ENCODE assay signal across 10 mouse cellular contexts in genomic region chr2:180119439-180120291, GRCm38 (mm10). TPM values are rescaled to one million over a fixed set of nuclear protein-coding genes. Genes with fewer than 3 reads are reported as not detected.
A peak's percentile ranks its signal among the peaks of the same experiment; 100 is the strongest.
DNase-seq lines count a peak whose midpoint lies in the region; ATAC-seq and TF ChIP-seq lines count a peak whose summit lies in the region.
"Had no signal": no experiment of that assay in that cellular context is flagged by ENCODE, and none has a peak within 500 bp of the region (broad histone marks: within the 10 kb centered on the region; RNA-seq: fewer than 3 reads in every experiment).

No protein-coding gene starts in this region.

- H3K4me1 ChIP-seq in cortical plate, adult 2 months (ENCODE audit: control insufficient read depth, insufficient read depth, low read length), result peaks cover 16% of the 10 kb centered on the region
- peaks cover 37% of the 10 kb centered on the region for H3K4me1 ChIP-seq in lung, embryonic 16.5 days (replicated peaks; ENCODE audit: control insufficient read depth, insufficient read depth, low read length)
- peaks cover 36% of the 10 kb centered on the region for H3K4me1 ChIP-seq in stomach, embryonic 15.5 days

- no peaks in the 10 kb centered on the region for H3K36me3 ChIP-seq in lung, embryonic 16.5 days (ENCODE audit: control insufficient read depth, insufficient read depth, low read length)
- no peaks in the 10 kb centered on the region for H3K36me3 ChIP-seq in stomach, embryonic 15.5 days

- ATAC-seq in lung, embryonic 16.5 days (ENCODE audit: low read depth), result peak; percentile 37
- ATAC-seq in stomach, embryonic 15.5 days (ENCODE audit: insufficient read depth, low FRiP score, low read depth), result no peak

- no peaks in the 10 kb centered on the region for H3K27me3 ChIP-seq in lung, embryonic 16.5 days (ENCODE audit: control insufficient read depth, insufficient read depth, low read depth, low read length)
- no peaks in the 10 kb centered on the region for H3K27me3 ChIP-seq in stomach, embryonic 15.5 days (replicated peaks)
- H3K27me3 ChIP-seq: Patski had no signal

- peak overlapping the region; percentile 75 for H3K4me3 ChIP-seq in cortical plate, adult 2 months (ENCODE audit: insufficient read depth, low read length)
- peak overlapping the region; percentile 79 for H3K4me3 ChIP-seq in lung, embryonic 16.5 days (ENCODE audit: low read length)
- peak overlapping the region; percentile 90 for H3K4me3 ChIP-seq in stomach, embryonic 15.5 days (replicated peaks)

- DNase-seq in cerebellum, adult 9-11 months, result peak; percentile 60
- DNase-seq in cerebellum, postnatal 36 days, result no peak
- DNase-seq in 416B (ENCODE audit: low read depth), result peak; percentile 56
- DNase-seq in heart, postnatal 4 days, result peak; percentile 55
- no peak for DNase-seq in gastrocnemius, postnatal 36 days

- H3K27ac ChIP-seq in cortical plate, adult 2 months (ENCODE audit: insufficient read depth, low read length), result no peak overlapping the region
- H3K27ac ChIP-seq in lung, embryonic 16.5 days (ENCODE audit: low read length), result peak overlapping the region; percentile 11; the same call in 1 of the 2 replicates
- H3K27ac ChIP-seq in stomach, embryonic 15.5 days, result peak overlapping the region; percentile 77

- TF ChIP-seq CTCF in cortical plate, adult 2 months (IDR thresholded peaks at IDR 0.05; ENCODE audit: extremely low read depth, insufficient read depth, low read length), result no peak

- WGBS in lung, embryonic 16.5 days, result under 1% methylated on average over 39 of the region's 68 CpGs
- WGBS in stomach, embryonic 15.5 days, result 1% methylated on average over 65 of the region's 68 CpGs

- TF ChIP-seq POLR2A in cortical plate, adult 2 months (IDR thresholded peaks at IDR 0.05; ENCODE audit: extremely low read depth, insufficient read depth, low read length), result no peak

- intact Hi-C loops in gastrocnemius, postnatal 36 days (cut with DNase I), result loop anchor here (5.0 kb wide), 1 partner anchor 53 kb away; the partner anchor contains the start of gene Adrm1

- peak overlapping the region; percentile 84 for H3K9ac ChIP-seq in lung, embryonic 16.5 days (ENCODE audit: low read length)
- H3K9ac ChIP-seq in stomach, embryonic 15.5 days, result peak overlapping the region; percentile 83

- H3K4me2 ChIP-seq in lung, embryonic 16.5 days (ENCODE audit: low read depth, low read length), result peak overlapping the region; percentile 70
- peak overlapping the region; percentile 70 for H3K4me2 ChIP-seq in stomach, embryonic 15.5 days

- H3K9me3 ChIP-seq in lung, embryonic 16.5 days (ENCODE audit: control insufficient read depth, low read length), result no peaks in the 10 kb centered on the region
- no peaks in the 10 kb centered on the region for H3K9me3 ChIP-seq in stomach, embryonic 15.5 days

RNA-seq across cellular contexts. Expression of gene Osbpl2, which starts 0.6 kb away (rescaled TPM):
- polyA plus RNA-seq in cortical plate, adult 2 months (2012; rRNA removed), result 45.3 and 48.2 TPM in 2 replicates
- total RNA-seq in heart, postnatal 4 days (2021), result 10 to 100 TPM; 28.5 to 28.6 TPM
- 29.9 and 30.3 TPM in 2 replicates for polyA plus RNA-seq in lung, embryonic 16.5 days (2015; fragmentation: Nextera tagmentation; extraction: Ambion mirVana)
- polyA plus RNA-seq in stomach, embryonic 15.5 days (2015; fragmentation: Nextera tagmentation; extraction: Ambion mirVana), result 34.2 and 37.3 TPM in 2 replicates
- total RNA-seq in gastrocnemius, postnatal 36 days (2021), result 10 to 100 TPM; 15.5 to 17.0 TPM

RNA-seq across cellular contexts. Expression of gene Hrh3, which starts 15.4 kb away (rescaled TPM):
- 83.6 and 103 TPM in 2 replicates for polyA plus RNA-seq in cortical plate, adult 2 months (2012; rRNA removed)
- total RNA-seq in heart, postnatal 4 days (2021), result not detected
- polyA plus RNA-seq in lung, embryonic 16.5 days (2015; fragmentation: Nextera tagmentation; extraction: Ambion mirVana), result not detected in 2 replicates
- polyA plus RNA-seq in stomach, embryonic 15.5 days (2015; fragmentation: Nextera tagmentation; extraction: Ambion mirVana), result 0.08 and 0.18 TPM in 2 replicates
- not detected for total RNA-seq in gastrocnemius, postnatal 36 days (2021)
- total RNA-seq: neutrophil, adult 5-6 weeks had no signal

RNA-seq across cellular contexts. Expression of gene Mtg2, which starts 49.3 kb away (rescaled TPM):
- polyA plus RNA-seq in cortical plate, adult 2 months (2012; rRNA removed), result 27.4 and 28.4 TPM in 2 replicates
- 10 to 100 TPM; 14.2 to 16.5 TPM for total RNA-seq in heart, postnatal 4 days (2021)
- polyA plus RNA-seq in lung, embryonic 16.5 days (2015; fragmentation: Nextera tagmentation; extraction: Ambion mirVana), result 26.3 and 27.4 TPM in 2 replicates
- 25.2 and 25.9 TPM in 2 replicates for polyA plus RNA-seq in stomach, embryonic 15.5 days (2015; fragmentation: Nextera tagmentation; extraction: Ambion mirVana)
- total RNA-seq in gastrocnemius, postnatal 36 days (2021), result 10 to 100 TPM; 12.3 to 16.9 TPM

RNA-seq across cellular contexts. Expression of gene Adrm1, which starts 51.6 kb away (rescaled TPM):
- polyA plus RNA-seq in cortical plate, adult 2 months (2012; rRNA removed), result 89.8 and 92.1 TPM in 2 replicates
- total RNA-seq in heart, postnatal 4 days (2021), result 100 to 1,000 TPM; 103 to 104 TPM
- 162 and 173 TPM in 2 replicates for polyA plus RNA-seq in lung, embryonic 16.5 days (2015; fragmentation: Nextera tagmentation; extraction: Ambion mirVana)
- polyA plus RNA-seq in stomach, embryonic 15.5 days (2015; fragmentation: Nextera tagmentation; extraction: Ambion mirVana), result 141 and 172 TPM in 2 replicates
- total RNA-seq in gastrocnemius, postnatal 36 days (2021), result 100 to 1,000 TPM in 1 of 2 experiments, 10 to 100 TPM in 1; 95.4 to 103 TPM

Comparison
In these comparisons a context has a peak if more than half of its experiments do, and no peak if none do; other contexts are left out.
1. DNase-seq: peak in cerebellum, adult 9-11 months (single experiment), 416B (single experiment) and heart, postnatal 4 days (single experiment); none in cerebellum, postnatal 36 days (0 of 2) and gastrocnemius, postnatal 36 days (0 of 2).
2. RNA of gene Hrh3, which starts 15.4 kb away (polyA plus RNA-seq): 83.6 to 103 TPM in cortical plate, adult 2 months; 0.08 to 0.18 TPM in stomach, embryonic 15.5 days and not detected in lung, embryonic 16.5 days; every median in the first group is over 10 times any median in the second.
3. Peak in every context shown above with its lines, with median percentiles within 50 percentile points of each other: H3K4me3 ChIP-seq.